Mouse (Mus musculus): ENCODE measurements at regions not wholly inside any gene's neighbourhood (a gene's known extent, or its start where the extent isn't known, plus 50 kb on each side); places are given as distances from the start of the nearest gene placed in this dataset.

GRCm38 (mm10) chr2:168335739-168336385 is 54.3 kb upstream of the Kcng1 start:
- TF ChIP-seq POLR2A (IDR thresholded peaks at IDR 0.05; ENCODE audit: low read depth, low read length) (no peak), CTCF (IDR thresholded peaks at IDR 0.05; ENCODE audit: extremely low read depth, insufficient read length, insufficient replicate concordance, low read depth, low read length) (no peak)

All from small intestine, adult 2 months (tissue).